Mouse (Mus musculus) neural tube, embryonic 14.5 days (tissue): ENCODE data around the gene Klhdc4. TPM values are rescaled to one million over a fixed set of nuclear protein-coding genes. Genes with fewer than 3 reads are reported as not detected.

ENCODE experiments used
- ATAC-seq: fragments of 200-750 bp; cut with Nextera tagmentation; 2 replicates; pipeline ENCODE4 v1.8.0; 2017; ENCODE audit warnings: low read depth, mild to moderate bottlenecking, moderate TSS enrichment, moderate library complexity
- H3K27ac ChIP-seq: fragments of 300-500 bp; sonication (generic); 2 replicates; pipeline ENCODE4 v1.5.1; 2014; ENCODE audit warnings: low read depth, mild to moderate bottlenecking, control low read depth, low read length, moderate library complexity, mixed read lengths
- H3K27me3 ChIP-seq: fragments of 300-500 bp; sonication (generic); 2 replicates; pipeline ENCODE4 v1.6.1; 2014; ENCODE audit warnings: low read length; ENCODE audit not compliant: control insufficient read depth, insufficient read depth
- H3K36me3 ChIP-seq: fragments of 300-500 bp; sonication (generic); 2 replicates; pipeline ENCODE4 v1.6.1; 2014; ENCODE audit warnings: low read length, mixed read lengths; ENCODE audit not compliant: control insufficient read depth, insufficient read depth
- H3K4me1 ChIP-seq: fragments of 300-500 bp; sonication (generic); 2 replicates; pipeline ENCODE4 v1.6.1; 2014; ENCODE audit warnings: low read length; ENCODE audit not compliant: control insufficient read depth, insufficient read depth
- H3K4me2 ChIP-seq: fragments of 300-500 bp; sonication (generic); 2 replicates; pipeline ENCODE4 v1.6.1; 2014; ENCODE audit warnings: mild to moderate bottlenecking, low read depth, low read length, control low read depth
- H3K4me3 ChIP-seq: fragments of 300-500 bp; sonication (generic); 2 replicates; pipeline ENCODE4 v1.5.1; 2014; ENCODE audit warnings: low read depth, low read length, control low read depth, mixed read lengths
- H3K9ac ChIP-seq: fragments of 300-500 bp; sonication (generic); replicated peaks from 2 replicates; pipeline ENCODE4 v1.6.1; 2014; ENCODE audit warnings: low read depth, mild to moderate bottlenecking, control low read depth, low read length, mixed read lengths
- H3K9me3 ChIP-seq: fragments of 300-500 bp; sonication (generic); 2 replicates; pipeline ENCODE4 v1.6.1; 2016; ENCODE audit warnings: low read length; ENCODE audit not compliant: control insufficient read depth
- WGBS: fragments of 180-500 bp; shearing (Covaris S2); extraction: QIAGEN DNeasy Blood & Tissue Kit; methylation state at CpG from one replicate; pipeline ENCODE4 v1.1.7; 2014; 5-methylcytosine and 5-hydroxymethylcytosine counted together
- polyA plus RNA-seq: library from polyadenylated mRNA; unstranded; fragments of >200 nt; fragmentation: Nextera tagmentation; extraction: Ambion mirVana; gene quantifications from 2 replicates; pipeline ENCODE4 v1.2.1, GENCODE M21; 2014

Klhdc4 gene
- polyA plus RNA-seq, 1 experiment from 2014 or later = 43.7 TPM

- WGBS = 89% methylated on average over 12 of the region's 12 CpGs
- no peak overlapping the region for H3K4me3 ChIP-seq
- H3K4me2 ChIP-seq = no peak overlapping the region
- H3K9me3 ChIP-seq = no peaks in the 10 kb centered on the region
- no peak overlapping the region for H3K27ac ChIP-seq
- peaks cover 9% of the 10 kb centered on the region; the same call in 1 of the 2 replicates for H3K4me1 ChIP-seq
- H3K27me3 ChIP-seq = no peaks in the 10 kb centered on the region
- no peak for ATAC-seq
- H3K36me3 ChIP-seq = no peaks in the 10 kb centered on the region
- no peak overlapping the region for H3K9ac ChIP-seq
Observed at GRCm38 (mm10) chr8:121773876-121774275, 55.5 kb downstream of the Klhdc4 start.

- 29% methylated on average over 19 of the region's 19 CpGs for WGBS
- Histone ChIP-seq H3K36me3 (no peaks in the 10 kb centered on the region), H3K4me3 (no peak overlapping the region), H3K27me3 (no peaks in the 10 kb centered on the region), H3K9me3 (no peaks in the 10 kb centered on the region), H3K4me1 (peaks cover 9% of the 10 kb centered on the region; the same call in 1 of the 2 replicates), H3K9ac (0 out of 2 replicates have a peak overlapping the region, but pooled peaks have one; percentile 16), H3K4me2 (no peak overlapping the region), H3K27ac (no peak overlapping the region)
- peak; percentile 57 for ATAC-seq
Observed at GRCm38 (mm10) chr8:121770845-121771752, 58.3 kb downstream of the Klhdc4 start.

- Histone ChIP-seq H3K4me1 (peaks cover 9% of the 10 kb centered on the region; the same call in 1 of the 2 replicates), H3K9ac (no peak overlapping the region), H3K4me2 (no peak overlapping the region), H3K27ac (no peak overlapping the region), H3K36me3 (no peaks in the 10 kb centered on the region), H3K9me3 (no peaks in the 10 kb centered on the region), H3K27me3 (no peaks in the 10 kb centered on the region), H3K4me3 (no peak overlapping the region)
- ATAC-seq = no peak
- 98% methylated on average over 2 of the region's 2 CpGs for WGBS
Observed at GRCm38 (mm10) chr8:121769621-121770020, 59.7 kb downstream of the Klhdc4 start.

GRCm38 (mm10) chr8:121769095-121769494, 60.3 kb downstream of the Klhdc4 start:
- H3K27me3 ChIP-seq = no peaks in the 10 kb centered on the region
- H3K4me2 ChIP-seq = no peak overlapping the region
- peaks cover 9% of the 10 kb centered on the region; the same call in 1 of the 2 replicates for H3K4me1 ChIP-seq
- ATAC-seq = no peak
- no peak overlapping the region for H3K27ac ChIP-seq
- H3K36me3 ChIP-seq = no peaks in the 10 kb centered on the region
- no peak overlapping the region for H3K9ac ChIP-seq
- 59% methylated on average over 3 of the region's 3 CpGs for WGBS
- H3K9me3 ChIP-seq = no peaks in the 10 kb centered on the region
- H3K4me3 ChIP-seq = no peak overlapping the region

- H3K36me3 ChIP-seq = no peaks in the 10 kb centered on the region
- no peak overlapping the region for H3K9ac ChIP-seq
- no peak overlapping the region for H3K4me2 ChIP-seq
- no peaks in the 10 kb centered on the region for H3K9me3 ChIP-seq
- no peak overlapping the region for H3K4me3 ChIP-seq
- WGBS = 75% methylated on average over 7 of the region's 7 CpGs
- ATAC-seq = no peak
- no peaks in the 10 kb centered on the region for H3K27me3 ChIP-seq
- no peaks in the 10 kb centered on the region for H3K4me1 ChIP-seq
- no peak overlapping the region for H3K27ac ChIP-seq
Observed at GRCm38 (mm10) chr8:121765594-121766138, 63.7 kb downstream of the Klhdc4 start.

- Histone ChIP-seq H3K27ac (no peak overlapping the region), H3K9ac (no peak overlapping the region), H3K27me3 (no peaks in the 10 kb centered on the region), H3K4me2 (no peak overlapping the region), H3K36me3 (no peaks in the 10 kb centered on the region), H3K4me3 (no peak overlapping the region), H3K4me1 (no peaks in the 10 kb centered on the region), H3K9me3 (no peaks in the 10 kb centered on the region)
- WGBS = 59% methylated on average over 9 of the region's 9 CpGs
- ATAC-seq = no peak
Observed at GRCm38 (mm10) chr8:121763700-121764013, 65.7 kb downstream of the Klhdc4 start.

- Histone ChIP-seq H3K9ac (no peak overlapping the region), H3K27ac (no peak overlapping the region), H3K4me3 (no peak overlapping the region), H3K27me3 (no peaks in the 10 kb centered on the region), H3K4me1 (no peaks in the 10 kb centered on the region), H3K36me3 (no peaks in the 10 kb centered on the region), H3K9me3 (no peaks in the 10 kb centered on the region), H3K4me2 (no peak overlapping the region)
- peak; percentile 69; the same call in 1 of the 2 replicates for ATAC-seq
- WGBS = 37% methylated on average over 7 of the region's 7 CpGs
Observed at GRCm38 (mm10) chr8:121762999-121763699, 66.2 kb downstream of the Klhdc4 start.

- Histone ChIP-seq H3K4me2 (no peak overlapping the region), H3K27ac (no peak overlapping the region), H3K9ac (no peak overlapping the region), H3K9me3 (no peaks in the 10 kb centered on the region), H3K36me3 (no peaks in the 10 kb centered on the region), H3K27me3 (no peaks in the 10 kb centered on the region), H3K4me3 (no peak overlapping the region), H3K4me1 (no peaks in the 10 kb centered on the region)
- no peak for ATAC-seq
- WGBS = 37% methylated on average over 10 of the region's 10 CpGs
Observed at GRCm38 (mm10) chr8:121761480-121761879, 67.9 kb downstream of the Klhdc4 start.

GRCm38 (mm10) chr8:121760484-121760883, 68.9 kb downstream of the Klhdc4 start:
- WGBS = 77% methylated on average over 7 of the region's 7 CpGs
- H3K9ac ChIP-seq = no peak overlapping the region

More at GRCm38 (mm10) chr8:121760484-121760883, 68.9 kb downstream of the Klhdc4 start:
- Histone ChIP-seq H3K36me3 (no peaks in the 10 kb centered on the region), H3K4me1 (no peaks in the 10 kb centered on the region), H3K9me3 (no peaks in the 10 kb centered on the region), H3K27me3 (no peaks in the 10 kb centered on the region), H3K4me2 (no peak overlapping the region), H3K27ac (no peak overlapping the region), H3K4me3 (no peak overlapping the region)
- ATAC-seq = no peak
